Mouse (Mus musculus): ENCODE data around the gene Olfr649. TPM values are rescaled to one million over a fixed set of nuclear protein-coding genes. Genes with fewer than 3 reads are reported as not detected.
A peak's percentile ranks its signal among the peaks of the same experiment; 100 is the strongest.

Gene Olfr649
- polyA plus RNA-seq, 2 experiments = not detected

DNA sequence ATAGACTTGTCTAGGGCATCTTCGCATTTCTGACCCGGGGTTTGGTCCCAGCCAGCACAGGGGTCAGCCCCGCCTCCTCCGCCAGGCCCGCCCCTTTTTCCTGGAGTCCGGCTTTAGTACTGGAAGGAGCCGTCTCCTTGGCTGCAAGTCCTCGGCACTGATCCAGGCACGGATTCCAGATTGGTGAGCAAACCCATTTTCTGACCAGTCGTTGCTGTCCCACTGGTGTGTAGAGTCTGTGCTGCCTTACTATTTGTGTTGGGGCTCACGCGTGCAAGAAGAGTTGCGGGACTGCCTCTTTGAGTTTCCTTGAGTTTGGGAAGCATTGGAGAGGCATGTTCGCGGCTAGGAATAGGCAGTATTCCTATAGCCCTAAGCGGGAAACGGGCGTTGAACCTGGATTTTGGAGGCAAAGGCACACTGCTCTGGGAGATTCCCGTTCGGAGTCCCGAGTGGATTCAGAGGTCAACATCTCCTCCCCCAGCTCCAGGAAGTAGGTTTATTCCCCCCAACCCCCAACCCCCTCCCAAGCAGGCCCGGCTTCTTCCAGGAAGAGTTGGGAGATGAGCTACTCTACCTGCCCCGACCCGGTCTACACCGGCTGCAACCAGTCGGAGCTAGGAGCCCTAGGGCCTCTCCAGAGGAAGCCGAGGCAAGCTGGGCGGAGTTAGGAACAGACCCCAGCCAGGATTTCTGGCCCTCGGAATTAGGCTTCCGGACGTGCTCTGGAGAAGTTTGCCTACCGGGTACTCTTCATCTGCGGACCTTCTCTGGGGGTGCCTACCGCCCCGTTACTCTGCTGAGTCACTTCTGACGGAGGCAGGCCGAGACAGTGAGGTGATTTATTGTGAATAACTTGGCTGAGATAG, 23.1 kb upstream of the Olfr649 start, which contains the start of gene Trim6:
TSS of gene Trim6 (plus strand) at position 93 of the 869 bp plus-strand sequence.
- Histone ChIP-seq H3K9ac (ENCODE audit: low read depth, low read length, severe bottlenecking) (peak within 1 kb of the TSS; percentile 38; the same call in 1 of the 2 replicates), H3K27ac (replicated peaks; ENCODE audit: low read depth, low read length) (no peak within 1 kb of the TSS), H3K4me1 (ENCODE audit: control insufficient read depth, insufficient read depth, low read length) (no peaks in the 10 kb centered on the region), H3K9me3 (ENCODE audit: control insufficient read depth, low read length) (no peaks in the 10 kb centered on the region), H3K36me3 (ENCODE audit: control insufficient read depth, insufficient read depth, low read length) (no peaks in the 10 kb centered on the region), H3K4me3 (replicated peaks; ENCODE audit: low read length) (peak within 1 kb of the TSS; percentile 35), H3K4me2 (replicated peaks; ENCODE audit: low read depth, low read length, severe bottlenecking) (peak within 1 kb of the TSS; percentile 49), H3K27me3 (ENCODE audit: control insufficient read depth, insufficient read depth, low read length) (no peaks in the 10 kb centered on the region)
- ATAC-seq (ENCODE audit: low FRiP score, low read depth) (peak; percentile 44), DNase-seq (ENCODE audit: low spot score) (peak; percentile 46)
- WGBS = 2% methylated on average over 37 of the region's 37 CpGs
- no peak for TF ChIP-seq POLR2A (IDR thresholded peaks at IDR 0.05; ENCODE audit: borderline replicate concordance, extremely low read depth, insufficient read depth, insufficient read length)

DNA sequence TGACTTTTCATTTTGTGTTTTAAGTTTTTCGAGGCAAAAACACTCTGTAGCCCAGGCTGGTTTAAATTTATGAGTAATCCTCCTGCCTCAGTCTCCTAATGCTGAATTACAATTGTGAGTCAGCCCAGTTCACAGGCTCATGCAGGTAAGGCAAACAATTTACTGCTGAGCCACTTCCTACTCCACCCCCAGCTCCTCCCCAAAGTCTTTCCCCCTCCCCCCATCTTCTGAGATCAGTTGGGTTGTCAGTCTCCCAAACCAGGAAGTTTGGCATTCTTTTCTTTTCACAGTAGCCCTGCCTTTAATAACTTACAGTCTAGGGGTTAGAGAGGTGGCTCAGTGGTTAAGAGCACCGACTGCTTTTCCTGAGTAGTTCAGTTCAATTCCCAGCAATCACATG, 22.1 kb upstream of the Olfr649 start:
- H3K4me2 ChIP-seq (replicated peaks; ENCODE audit: low read depth, low read length, severe bottlenecking) = no peak overlapping the region
- no peak overlapping the region for H3K9ac ChIP-seq (ENCODE audit: low read depth, low read length, severe bottlenecking)
- no peaks in the 10 kb centered on the region for H3K4me1 ChIP-seq (ENCODE audit: control insufficient read depth, insufficient read depth, low read length)
- no peaks in the 10 kb centered on the region for H3K36me3 ChIP-seq (ENCODE audit: control insufficient read depth, insufficient read depth, low read length)
- H3K9me3 ChIP-seq (ENCODE audit: control insufficient read depth, low read length) = no peaks in the 10 kb centered on the region
- no peak overlapping the region for H3K4me3 ChIP-seq (replicated peaks; ENCODE audit: low read length)
- 78% methylated on average over 2 of the region's 2 CpGs for WGBS
- no peak for ATAC-seq (ENCODE audit: low FRiP score, low read depth)
- H3K27ac ChIP-seq (replicated peaks; ENCODE audit: low read depth, low read length) = no peak overlapping the region
- TF ChIP-seq POLR2A (IDR thresholded peaks at IDR 0.05; ENCODE audit: borderline replicate concordance, extremely low read depth, insufficient read depth, insufficient read length) = no peak
- no peaks in the 10 kb centered on the region for H3K27me3 ChIP-seq (ENCODE audit: control insufficient read depth, insufficient read depth, low read length)
- DNase-seq (ENCODE audit: low spot score) = no peak

DNA sequence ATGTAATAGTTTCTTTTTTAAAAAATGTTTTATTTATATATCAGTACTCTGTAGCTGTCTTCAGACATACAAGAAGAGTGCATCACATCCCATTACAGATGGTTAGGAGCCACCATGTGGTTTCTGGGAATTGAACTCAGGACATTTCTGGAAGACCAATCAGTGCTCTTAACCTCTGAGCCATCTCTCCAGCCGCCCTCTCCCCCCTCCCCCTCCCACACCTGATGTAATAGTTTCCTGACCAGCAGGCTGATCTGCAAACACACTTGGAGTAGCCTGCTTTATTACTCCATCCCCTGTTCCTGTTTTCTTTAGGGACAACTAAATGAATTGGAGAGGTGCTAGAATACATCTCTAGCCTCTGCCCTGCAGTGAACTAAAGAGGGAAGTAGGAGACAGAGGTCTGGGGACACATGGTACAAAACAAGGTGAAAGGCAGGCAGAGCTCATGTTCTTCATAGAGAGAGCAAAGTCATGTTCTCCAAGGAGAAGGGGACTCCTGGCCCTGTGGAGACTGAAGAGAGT, 20.3 kb upstream of the Olfr649 start:
- no peaks in the 10 kb centered on the region for H3K9me3 ChIP-seq (ENCODE audit: control insufficient read depth, low read length)
- TF ChIP-seq POLR2A (IDR thresholded peaks at IDR 0.05; ENCODE audit: borderline replicate concordance, extremely low read depth, insufficient read depth, insufficient read length) = no peak
- no peak overlapping the region for H3K27ac ChIP-seq (replicated peaks; ENCODE audit: low read depth, low read length)
- no peak overlapping the region for H3K9ac ChIP-seq (ENCODE audit: low read depth, low read length, severe bottlenecking)
- DNase-seq (ENCODE audit: low spot score) (no peak), ATAC-seq (ENCODE audit: low FRiP score, low read depth) (no peak)
- H3K27me3 ChIP-seq (ENCODE audit: control insufficient read depth, insufficient read depth, low read length) = no peaks in the 10 kb centered on the region
- H3K36me3 ChIP-seq (ENCODE audit: control insufficient read depth, insufficient read depth, low read length) = no peaks in the 10 kb centered on the region
- no peak overlapping the region for H3K4me3 ChIP-seq (replicated peaks; ENCODE audit: low read length)
- 67% methylated on average over 1 of the region's 1 CpGs for WGBS
- no peaks in the 10 kb centered on the region for H3K4me1 ChIP-seq (ENCODE audit: control insufficient read depth, insufficient read depth, low read length)
- no peak overlapping the region for H3K4me2 ChIP-seq (replicated peaks; ENCODE audit: low read depth, low read length, severe bottlenecking)

DNA sequence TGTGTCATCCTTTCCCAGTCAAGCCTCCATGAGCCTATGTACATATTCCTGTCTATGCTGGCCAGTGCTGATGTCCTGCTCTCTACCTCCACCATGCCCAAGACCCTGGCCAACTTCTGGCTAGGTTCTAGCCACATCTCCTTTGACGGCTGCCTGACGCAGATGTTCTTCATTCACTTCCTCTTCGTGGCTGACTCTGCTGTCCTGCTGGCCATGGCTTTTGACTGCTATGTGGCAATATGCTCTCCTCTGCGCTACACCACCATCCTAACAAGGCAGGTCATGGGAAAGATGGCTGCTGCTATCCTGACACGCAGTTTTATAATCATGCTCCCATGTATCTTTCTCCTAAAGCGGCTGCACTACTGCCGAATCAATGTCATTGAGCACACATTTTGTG, 10.4 kb upstream of the Olfr649 start:
- no peak for DNase-seq (ENCODE audit: low spot score)
- H3K4me3 ChIP-seq (replicated peaks; ENCODE audit: low read length) = no peak overlapping the region
- no peaks in the 10 kb centered on the region for H3K36me3 ChIP-seq (ENCODE audit: control insufficient read depth, insufficient read depth, low read length)
- no peak overlapping the region for H3K9ac ChIP-seq (ENCODE audit: low read depth, low read length, severe bottlenecking)
- no peak overlapping the region for H3K4me2 ChIP-seq (replicated peaks; ENCODE audit: low read depth, low read length, severe bottlenecking)
- H3K9me3 ChIP-seq (ENCODE audit: control insufficient read depth, low read length) = no peaks in the 10 kb centered on the region
- ATAC-seq (ENCODE audit: low FRiP score, low read depth) = no peak
- WGBS = 93% methylated on average over 7 of the region's 7 CpGs
- no peak overlapping the region for H3K27ac ChIP-seq (replicated peaks; ENCODE audit: low read depth, low read length)
- no peak for TF ChIP-seq POLR2A (IDR thresholded peaks at IDR 0.05; ENCODE audit: borderline replicate concordance, extremely low read depth, insufficient read depth, insufficient read length)
- H3K27me3 ChIP-seq (ENCODE audit: control insufficient read depth, insufficient read depth, low read length) = no peaks in the 10 kb centered on the region
- H3K4me1 ChIP-seq (ENCODE audit: control insufficient read depth, insufficient read depth, low read length) = no peaks in the 10 kb centered on the region

DNA sequence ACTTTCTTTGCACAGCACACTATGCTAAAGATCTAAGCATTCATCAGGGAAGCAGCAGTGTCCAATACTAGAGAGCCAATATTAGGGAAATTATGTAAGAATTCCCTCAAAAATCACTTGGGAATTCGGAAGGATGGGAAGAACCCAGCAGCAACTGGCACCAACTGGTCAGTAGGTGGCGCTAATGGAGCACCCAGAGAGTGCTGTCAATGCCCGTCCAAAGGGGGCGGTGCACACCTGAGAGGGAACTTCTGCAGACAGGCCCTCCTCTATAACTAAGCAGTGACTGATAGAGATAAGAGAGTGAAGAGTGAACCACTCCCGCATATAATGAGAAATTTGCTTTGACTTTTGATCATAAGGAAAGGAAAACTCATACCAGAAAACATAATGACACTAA, 4.0 kb upstream of the Olfr649 start:
- Histone ChIP-seq H3K4me3 (replicated peaks; ENCODE audit: low read length) (no peak overlapping the region), H3K4me1 (ENCODE audit: control insufficient read depth, insufficient read depth, low read length) (no peaks in the 10 kb centered on the region), H3K36me3 (ENCODE audit: control insufficient read depth, insufficient read depth, low read length) (no peaks in the 10 kb centered on the region), H3K9me3 (ENCODE audit: control insufficient read depth, low read length) (no peaks in the 10 kb centered on the region), H3K27ac (replicated peaks; ENCODE audit: low read depth, low read length) (no peak overlapping the region), H3K4me2 (replicated peaks; ENCODE audit: low read depth, low read length, severe bottlenecking) (no peak overlapping the region), H3K27me3 (ENCODE audit: control insufficient read depth, insufficient read depth, low read length) (no peaks in the 10 kb centered on the region), H3K9ac (ENCODE audit: low read depth, low read length, severe bottlenecking) (no peak overlapping the region)
- no peak for TF ChIP-seq POLR2A (IDR thresholded peaks at IDR 0.05; ENCODE audit: borderline replicate concordance, extremely low read depth, insufficient read depth, insufficient read length)
- ATAC-seq (ENCODE audit: low FRiP score, low read depth) (no peak), DNase-seq (ENCODE audit: low spot score) (peak; percentile 68)
- WGBS = 9% methylated on average over 5 of the region's 5 CpGs
